Mouse (Mus musculus): ENCODE data around the gene Fxyd3. TPM values are rescaled to one million over a fixed set of nuclear protein-coding genes. Genes with fewer than 3 reads are reported as not detected.

Gene Fxyd3
- total RNA-seq, 2 experiments from 2014 or later = 1.7 TPM; not detected in 1

GRCm38 (mm10) chr7:31094774-31095501, 18.4 kb upstream of the Fxyd3 start:
- H3K27ac ChIP-seq = peak overlapping the region; percentile 55; the same call in 1 of the 2 replicates
- no peak for DNase-seq (ENCODE audit: low spot score in 2 of 2)
- no peak overlapping the region for H3K4me3 ChIP-seq
- TF ChIP-seq CTCF (conservative IDR thresholded peaks at IDR 0.05) = peak; percentile 46

GRCm38 (mm10) chr7:31089721-31090120, 13.2 kb upstream of the Fxyd3 start:
- DNase-seq (ENCODE audit: low spot score in 2 of 2) = no peak
- H3K27ac ChIP-seq = peak overlapping the region; percentile 90; the same call in 1 of the 2 replicates
- no peak for TF ChIP-seq CTCF (conservative IDR thresholded peaks at IDR 0.05)
- no peak overlapping the region for H3K4me3 ChIP-seq

GRCm38 (mm10) chr7:31088206-31088605, 11.7 kb upstream of the Fxyd3 start:
- Histone ChIP-seq H3K4me3 (no peak overlapping the region), H3K27ac (peak overlapping the region; percentile 90; the same call in 1 of the 2 replicates)
- no peak for DNase-seq (ENCODE audit: low spot score in 2 of 2)
- no peak for TF ChIP-seq CTCF (conservative IDR thresholded peaks at IDR 0.05)

GRCm38 (mm10) chr7:31087262-31087661, 10.8 kb upstream of the Fxyd3 start:
- no peak for DNase-seq (ENCODE audit: low spot score in 2 of 2)
- TF ChIP-seq CTCF (conservative IDR thresholded peaks at IDR 0.05) = no peak
- peak overlapping the region; percentile 90 for H3K27ac ChIP-seq
- no peak overlapping the region for H3K4me3 ChIP-seq

GRCm38 (mm10) chr7:31086175-31086755, 9.8 kb upstream of the Fxyd3 start:
- DNase-seq (ENCODE audit: low spot score in 2 of 2) = no peak
- no peak for TF ChIP-seq CTCF (conservative IDR thresholded peaks at IDR 0.05)
- H3K4me3 ChIP-seq = no peak overlapping the region
- H3K27ac ChIP-seq = peak overlapping the region; percentile 90

GRCm38 (mm10) chr7:31085171-31085570, 8.7 kb upstream of the Fxyd3 start:
- peak overlapping the region; percentile 90 for H3K27ac ChIP-seq
- H3K4me3 ChIP-seq = no peak overlapping the region
- peak; percentile 39 to 72 for DNase-seq (ENCODE audit: low spot score in 2 of 2)
- TF ChIP-seq CTCF (conservative IDR thresholded peaks at IDR 0.05) = no peak

GRCm38 (mm10) chr7:31084140-31084539, 7.6 kb upstream of the Fxyd3 start:
- Histone ChIP-seq H3K4me3 (no peak overlapping the region), H3K27ac (peak overlapping the region; percentile 90)
- DNase-seq (ENCODE audit: low spot score in 2 of 2) = no peak
- no peak for TF ChIP-seq CTCF (conservative IDR thresholded peaks at IDR 0.05)

- TF ChIP-seq CTCF (conservative IDR thresholded peaks at IDR 0.05) = no peak
- DNase-seq (ENCODE audit: low spot score in 2 of 2) = no peak
- peak overlapping the region; percentile 90 for H3K27ac ChIP-seq
- H3K4me3 ChIP-seq = no peak overlapping the region
These were observed 6.5 kb upstream of the Fxyd3 start for GRCm38 (mm10) chr7:31082831-31083588.

GRCm38 (mm10) chr7:31082106-31082505, 5.6 kb upstream of the Fxyd3 start:
- Histone ChIP-seq H3K27ac (peak overlapping the region; percentile 90; the same call in 1 of the 2 replicates), H3K4me3 (no peak overlapping the region)
- TF ChIP-seq CTCF (conservative IDR thresholded peaks at IDR 0.05) = no peak
- no peak for DNase-seq (ENCODE audit: low spot score in 2 of 2)

GRCm38 (mm10) chr7:31081106-31081505, 4.6 kb upstream of the Fxyd3 start:
- no peak for TF ChIP-seq CTCF (conservative IDR thresholded peaks at IDR 0.05)
- Histone ChIP-seq H3K4me3 (no peak overlapping the region), H3K27ac (peak overlapping the region; percentile 48; the same call in 1 of the 2 replicates)
- no peak for DNase-seq (ENCODE audit: low spot score in 2 of 2)

- no peak for TF ChIP-seq CTCF (conservative IDR thresholded peaks at IDR 0.05)
- DNase-seq (ENCODE audit: low spot score in 2 of 2) = no peak
- Histone ChIP-seq H3K4me3 (no peak overlapping the region), H3K27ac (peak overlapping the region; percentile 48)
These were observed 4.1 kb upstream of the Fxyd3 start for GRCm38 (mm10) chr7:31080611-31081010.

GRCm38 (mm10) chr7:31079670-31080069, 3.2 kb upstream of the Fxyd3 start:
- Histone ChIP-seq H3K27ac (peak overlapping the region; percentile 65; the same call in 1 of the 2 replicates), H3K4me3 (no peak overlapping the region)
- no peak for TF ChIP-seq CTCF (conservative IDR thresholded peaks at IDR 0.05)
- DNase-seq (ENCODE audit: low spot score in 2 of 2) = no peak

GRCm38 (mm10) chr7:31077885-31078445, 1.5 kb upstream of the Fxyd3 start:
- no peak overlapping the region for H3K4me3 ChIP-seq
- TF ChIP-seq CTCF (conservative IDR thresholded peaks at IDR 0.05) = peak; percentile 93
- peak overlapping the region; percentile 90 for H3K27ac ChIP-seq
- DNase-seq (ENCODE audit: low spot score in 2 of 2) = peak; percentile 62 to 71
